Mouse (Mus musculus): ENCODE measurements around the gene Col7a1. TPM values are rescaled to one million over a fixed set of nuclear protein-coding genes. Genes with fewer than 3 reads are reported as not detected.
A peak's percentile ranks its signal among the peaks of the same experiment; 100 is the strongest.

The Col7a1 gene
- 0.28 and 0.77 TPM in 2 replicates for polyA plus RNA-seq (2014; fragmentation: Nextera tagmentation; extraction: Ambion mirVana)

- WGBS (ENCODE audit: insufficient replicate concordance): 7% methylated on average over 15 of the region's 15 CpGs
Measured at GRCm38 (mm10) chr9:108953081-108953636, at the start of gene Col7a1. Gene Col7a1 (plus strand): TSS chr9:108953586.

GRCm38 (mm10) chr9:108912308-108912707, 41.1 kb upstream of the Col7a1 start:
- no peaks in the 10 kb centered on the region for H3K36me3 ChIP-seq (ENCODE audit: control insufficient read depth, insufficient read depth, low read length)
- WGBS (ENCODE audit: insufficient replicate concordance): 62% methylated on average over 6 of the region's 6 CpGs
- H3K27me3 ChIP-seq (ENCODE audit: control insufficient read depth, insufficient read depth, low read length): no peaks in the 10 kb centered on the region
- H3K4me1 ChIP-seq (ENCODE audit: control insufficient read depth, insufficient read depth, low read length): 0 out of 2 replicates have a peak, but pooled peaks cover 3% of the 10 kb centered on the region
- ATAC-seq (replicated peaks; ENCODE audit: insufficient number of reproducible peaks, low FRiP score, low TSS enrichment): no peak
- no peak overlapping the region for H3K9ac ChIP-seq (ENCODE audit: low read depth, low read length)
- H3K4me2 ChIP-seq: no peak overlapping the region
- no peak overlapping the region for H3K4me3 ChIP-seq (ENCODE audit: low read depth, low read length)
- no peaks in the 10 kb centered on the region for H3K9me3 ChIP-seq (replicated peaks; ENCODE audit: control insufficient read depth, low read length)
- H3K27ac ChIP-seq (ENCODE audit: low read depth, low read length): no peak overlapping the region

More at GRCm38 (mm10) chr9:108953081-108953636, at the start of gene Col7a1:
- peaks cover 20% of the 10 kb centered on the region for H3K36me3 ChIP-seq (ENCODE audit: control insufficient read depth, insufficient read depth, low read length)
- peak within 1 kb of the TSS; percentile 63 for H3K4me2 ChIP-seq
- H3K27ac ChIP-seq (ENCODE audit: low read depth, low read length): no peak within 1 kb of the TSS
- H3K4me1 ChIP-seq (ENCODE audit: control insufficient read depth, insufficient read depth, low read length): peaks cover 15% of the 10 kb centered on the region
- H3K9ac ChIP-seq (ENCODE audit: low read depth, low read length): peak within 1 kb of the TSS; percentile 59; the same call in 1 of the 2 replicates
- peaks cover 24% of the 10 kb centered on the region for H3K27me3 ChIP-seq (ENCODE audit: control insufficient read depth, insufficient read depth, low read length)
- no peak for ATAC-seq (replicated peaks; ENCODE audit: insufficient number of reproducible peaks, low FRiP score, low TSS enrichment)
- peak within 1 kb of the TSS; percentile 37 for H3K4me3 ChIP-seq (ENCODE audit: low read depth, low read length)
- H3K9me3 ChIP-seq (replicated peaks; ENCODE audit: control insufficient read depth, low read length): no peaks in the 10 kb centered on the region

GRCm38 (mm10) chr9:108913161-108913560, 40.2 kb upstream of the Col7a1 start:
- WGBS (ENCODE audit: insufficient replicate concordance): 85% methylated on average over 7 of the region's 7 CpGs
- H3K4me2 ChIP-seq: no peak overlapping the region
- ATAC-seq (replicated peaks; ENCODE audit: insufficient number of reproducible peaks, low FRiP score, low TSS enrichment): no peak

GRCm38 (mm10) chr9:108913621-108914020, 39.8 kb upstream of the Col7a1 start:
- no peak overlapping the region for H3K4me3 ChIP-seq (ENCODE audit: low read depth, low read length)
- WGBS (ENCODE audit: insufficient replicate concordance): 81% methylated on average over 10 of the region's 10 CpGs
- H3K27ac ChIP-seq (ENCODE audit: low read depth, low read length): no peak overlapping the region
- ATAC-seq (replicated peaks; ENCODE audit: insufficient number of reproducible peaks, low FRiP score, low TSS enrichment): no peak
- no peak overlapping the region for H3K4me2 ChIP-seq
- no peaks in the 10 kb centered on the region for H3K36me3 ChIP-seq (ENCODE audit: control insufficient read depth, insufficient read depth, low read length)
- H3K4me1 ChIP-seq (ENCODE audit: control insufficient read depth, insufficient read depth, low read length): 0 out of 2 replicates have a peak, but pooled peaks cover 3% of the 10 kb centered on the region
- no peaks in the 10 kb centered on the region for H3K27me3 ChIP-seq (ENCODE audit: control insufficient read depth, insufficient read depth, low read length)
- no peak overlapping the region for H3K9ac ChIP-seq (ENCODE audit: low read depth, low read length)
- H3K9me3 ChIP-seq (replicated peaks; ENCODE audit: control insufficient read depth, low read length): no peaks in the 10 kb centered on the region

More at GRCm38 (mm10) chr9:108913161-108913560, 40.2 kb upstream of the Col7a1 start:
- H3K36me3 ChIP-seq (ENCODE audit: control insufficient read depth, insufficient read depth, low read length): no peaks in the 10 kb centered on the region
- no peak overlapping the region for H3K4me3 ChIP-seq (ENCODE audit: low read depth, low read length)
- H3K4me1 ChIP-seq (ENCODE audit: control insufficient read depth, insufficient read depth, low read length): 0 out of 2 replicates have a peak, but pooled peaks cover 3% of the 10 kb centered on the region
- no peaks in the 10 kb centered on the region for H3K9me3 ChIP-seq (replicated peaks; ENCODE audit: control insufficient read depth, low read length)
- no peak overlapping the region for H3K27ac ChIP-seq (ENCODE audit: low read depth, low read length)
- H3K9ac ChIP-seq (ENCODE audit: low read depth, low read length): no peak overlapping the region
- no peaks in the 10 kb centered on the region for H3K27me3 ChIP-seq (ENCODE audit: control insufficient read depth, insufficient read depth, low read length)

GRCm38 (mm10) chr9:108914491-108914890, 38.9 kb upstream of the Col7a1 start, which contains the start of gene Tmem89:
Gene Tmem89 (plus strand): TSS chr9:108914619.
- Histone ChIP-seq H3K4me2 (no peak within 1 kb of the TSS), H3K27me3 (ENCODE audit: control insufficient read depth, insufficient read depth, low read length) (no peaks in the 10 kb centered on the region), H3K4me1 (ENCODE audit: control insufficient read depth, insufficient read depth, low read length) (0 out of 2 replicates have a peak, but pooled peaks cover 3% of the 10 kb centered on the region), H3K27ac (ENCODE audit: low read depth, low read length) (no peak within 1 kb of the TSS), H3K4me3 (ENCODE audit: low read depth, low read length) (no peak within 1 kb of the TSS), H3K9ac (ENCODE audit: low read depth, low read length) (no peak within 1 kb of the TSS), H3K9me3 (replicated peaks; ENCODE audit: control insufficient read depth, low read length) (no peaks in the 10 kb centered on the region), H3K36me3 (ENCODE audit: control insufficient read depth, insufficient read depth, low read length) (no peaks in the 10 kb centered on the region)
- no peak for ATAC-seq (replicated peaks; ENCODE audit: insufficient number of reproducible peaks, low FRiP score, low TSS enrichment)
- 71% methylated on average over 6 of the region's 6 CpGs for WGBS (ENCODE audit: insufficient replicate concordance)

GRCm38 (mm10) chr9:108925897-108926296, 27.5 kb upstream of the Col7a1 start:
- 68% methylated on average over 8 of the region's 8 CpGs for WGBS (ENCODE audit: insufficient replicate concordance)
- ATAC-seq (replicated peaks; ENCODE audit: insufficient number of reproducible peaks, low FRiP score, low TSS enrichment): no peak
- H3K4me2 ChIP-seq: no peak overlapping the region
- H3K9ac ChIP-seq (ENCODE audit: low read depth, low read length): no peak overlapping the region
- H3K4me3 ChIP-seq (ENCODE audit: low read depth, low read length): no peak overlapping the region
- H3K36me3 ChIP-seq (ENCODE audit: control insufficient read depth, insufficient read depth, low read length): no peaks in the 10 kb centered on the region
- H3K4me1 ChIP-seq (ENCODE audit: control insufficient read depth, insufficient read depth, low read length): no peaks in the 10 kb centered on the region
- H3K9me3 ChIP-seq (replicated peaks; ENCODE audit: control insufficient read depth, low read length): no peaks in the 10 kb centered on the region
- peaks cover 4% of the 10 kb centered on the region; the same call in 1 of the 2 replicates for H3K27me3 ChIP-seq (ENCODE audit: control insufficient read depth, insufficient read depth, low read length)
- H3K27ac ChIP-seq (ENCODE audit: low read depth, low read length): no peak overlapping the region

GRCm38 (mm10) chr9:108928424-108928823, 25.0 kb upstream of the Col7a1 start:
- no peak overlapping the region for H3K27ac ChIP-seq (ENCODE audit: low read depth, low read length)
- no peaks in the 10 kb centered on the region for H3K36me3 ChIP-seq (ENCODE audit: control insufficient read depth, insufficient read depth, low read length)
- peaks cover 4% of the 10 kb centered on the region; the same call in 1 of the 2 replicates for H3K27me3 ChIP-seq (ENCODE audit: control insufficient read depth, insufficient read depth, low read length)
- H3K4me2 ChIP-seq: no peak overlapping the region
- WGBS (ENCODE audit: insufficient replicate concordance): 76% methylated on average over 3 of the region's 3 CpGs
- no peak overlapping the region for H3K9ac ChIP-seq (ENCODE audit: low read depth, low read length)
- no peak for ATAC-seq (replicated peaks; ENCODE audit: insufficient number of reproducible peaks, low FRiP score, low TSS enrichment)
- no peaks in the 10 kb centered on the region for H3K4me1 ChIP-seq (ENCODE audit: control insufficient read depth, insufficient read depth, low read length)
- H3K4me3 ChIP-seq (ENCODE audit: low read depth, low read length): no peak overlapping the region
- H3K9me3 ChIP-seq (replicated peaks; ENCODE audit: control insufficient read depth, low read length): no peaks in the 10 kb centered on the region

GRCm38 (mm10) chr9:108935991-108936390, 17.4 kb upstream of the Col7a1 start:
- peak overlapping the region; percentile 46 for H3K4me2 ChIP-seq
- H3K4me3 ChIP-seq (ENCODE audit: low read depth, low read length): peak overlapping the region; percentile 75; the same call in 1 of the 2 replicates
- no peaks in the 10 kb centered on the region for H3K9me3 ChIP-seq (replicated peaks; ENCODE audit: control insufficient read depth, low read length)
- no peak overlapping the region for H3K27ac ChIP-seq (ENCODE audit: low read depth, low read length)
- no peaks in the 10 kb centered on the region for H3K27me3 ChIP-seq (ENCODE audit: control insufficient read depth, insufficient read depth, low read length)
- no peak; the same call in 1 of the 2 replicates for ATAC-seq (replicated peaks; ENCODE audit: insufficient number of reproducible peaks, low FRiP score, low TSS enrichment)
- WGBS (ENCODE audit: insufficient replicate concordance): 13% methylated on average over 3 of the region's 3 CpGs
- H3K4me1 ChIP-seq (ENCODE audit: control insufficient read depth, insufficient read depth, low read length): no peaks in the 10 kb centered on the region; the same call in none of the 2 replicates
- H3K36me3 ChIP-seq (ENCODE audit: control insufficient read depth, insufficient read depth, low read length): peaks cover 19% of the 10 kb centered on the region
- H3K9ac ChIP-seq (ENCODE audit: low read depth, low read length): no peak overlapping the region
